Mouse (Mus musculus): ENCODE data around the gene Adamts13. TPM values are rescaled to one million over a fixed set of nuclear protein-coding genes. Genes with fewer than 3 reads are reported as not detected.

Adamts13 gene
- polyA plus RNA-seq (2017; shearing (Covaris generic)) = not detected

DNA sequence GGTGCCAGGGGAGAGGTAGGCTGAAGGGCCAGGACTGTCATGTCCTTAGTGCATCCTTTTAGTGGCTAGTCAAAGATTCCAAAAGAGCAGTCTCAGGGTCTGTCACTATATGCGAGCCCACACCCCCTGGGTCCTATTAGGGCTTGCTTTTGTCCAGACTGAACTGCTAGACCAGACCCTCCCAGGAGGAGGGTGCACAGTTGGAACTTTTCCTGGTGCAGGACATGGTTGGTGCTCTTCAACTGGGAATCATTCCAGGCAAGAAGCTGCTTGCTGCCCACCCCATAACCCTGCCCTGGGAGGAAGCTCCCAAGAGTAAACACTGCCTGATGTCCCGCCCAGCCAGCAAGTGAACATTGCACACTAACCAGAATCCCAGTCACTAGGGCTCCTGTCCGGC lies at the start of gene Adamts13:
TSS of gene Adamts13 (plus strand) at position 301 of the 400 bp plus-strand sequence.
- ATAC-seq = no peak

DNA sequence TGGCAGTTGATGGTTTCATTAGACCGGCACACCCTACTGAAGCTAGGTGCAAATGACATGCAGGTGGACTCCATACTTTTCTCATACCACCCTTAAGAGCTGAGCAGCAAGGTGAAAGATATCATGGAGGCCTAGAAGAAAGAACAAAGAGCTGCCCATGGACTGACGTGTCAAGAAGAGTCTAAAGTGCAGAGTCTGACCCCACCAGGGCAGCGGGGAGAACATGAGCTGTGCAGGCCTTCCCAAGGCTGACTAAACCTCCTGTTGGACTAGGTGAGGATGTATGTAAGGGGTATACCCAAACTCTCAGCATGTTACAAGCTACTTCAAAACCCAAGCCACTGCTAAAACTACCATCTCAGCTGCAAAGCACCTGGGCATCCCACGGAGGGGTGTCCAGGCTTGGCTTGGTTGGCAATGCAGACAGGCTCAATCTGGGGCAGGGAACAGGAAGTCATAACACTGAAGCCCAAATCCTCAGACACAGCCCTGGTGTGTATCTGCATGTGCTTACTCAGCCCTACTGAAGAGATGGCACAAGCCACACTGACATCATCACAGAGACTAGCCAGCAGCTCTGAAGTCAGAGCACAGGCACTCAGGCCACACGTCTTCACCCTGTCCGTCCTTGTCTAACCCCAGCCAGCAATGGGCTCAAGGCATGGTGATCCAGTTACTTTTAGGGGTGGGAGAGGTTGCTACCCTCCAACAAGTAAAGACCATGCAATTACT lies 45.3 kb upstream of the Adamts13 start:
- ATAC-seq = no peak

DNA sequence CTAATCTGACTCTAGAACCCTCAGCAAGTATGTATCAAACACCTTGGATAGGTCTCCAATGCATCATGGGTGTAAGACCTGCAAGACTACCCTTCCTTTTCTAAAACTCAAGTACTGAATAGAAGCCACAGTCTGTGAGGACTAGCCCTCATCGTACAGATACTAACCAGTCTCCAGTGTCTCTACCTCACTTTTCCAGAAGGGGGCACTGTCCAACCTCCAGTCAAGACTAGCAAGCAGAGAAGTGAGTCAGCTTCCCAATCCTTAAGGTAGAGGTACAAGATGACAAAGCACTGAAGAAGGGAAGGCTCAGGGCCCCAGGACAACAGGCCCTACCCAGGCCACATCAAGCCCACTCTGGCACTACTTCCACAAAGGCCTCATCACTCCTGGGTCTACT lies 42.8 kb upstream of the Adamts13 start:
- peak; percentile 33 for ATAC-seq

DNA sequence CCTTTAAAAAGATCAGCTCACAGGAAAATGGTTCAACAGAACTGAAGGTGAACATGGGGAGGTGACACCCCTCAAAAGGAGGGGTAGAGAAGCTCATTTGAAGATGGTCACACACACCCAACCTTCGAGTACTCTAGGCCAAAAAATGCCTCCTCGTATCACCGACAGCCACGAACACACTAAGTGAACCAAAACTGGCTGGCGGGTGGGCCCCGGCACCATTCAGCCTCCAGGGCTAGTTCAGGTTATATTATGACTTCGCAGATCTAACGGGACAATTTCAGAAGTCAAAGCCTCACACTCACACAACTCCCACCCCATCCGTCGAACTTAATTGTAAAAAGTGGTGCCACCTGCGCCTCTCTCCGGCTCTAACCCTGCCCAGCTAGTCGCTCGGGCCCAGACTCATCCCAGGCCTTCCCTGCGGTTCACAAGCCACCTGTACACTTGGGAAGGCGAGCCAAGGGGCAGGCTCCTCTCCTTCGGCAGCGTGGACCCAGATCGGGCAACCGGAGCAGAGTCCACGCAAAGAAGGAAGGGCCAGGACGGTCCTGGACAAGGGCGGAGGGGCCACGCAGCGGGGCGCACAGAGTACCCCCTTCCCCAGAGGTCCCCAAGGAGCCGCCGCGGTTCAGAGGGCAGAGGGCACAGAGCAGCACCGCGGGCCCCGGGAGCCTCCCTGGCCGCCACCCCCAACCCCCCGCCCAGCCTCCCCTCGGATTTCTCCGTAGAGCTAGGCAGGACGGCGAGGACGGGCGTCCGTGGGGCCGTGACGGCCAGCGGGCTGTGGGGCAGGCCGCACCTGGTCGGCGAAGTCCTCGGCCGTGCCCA lies 40.5 kb upstream of the Adamts13 start:
- ATAC-seq = no peak

DNA sequence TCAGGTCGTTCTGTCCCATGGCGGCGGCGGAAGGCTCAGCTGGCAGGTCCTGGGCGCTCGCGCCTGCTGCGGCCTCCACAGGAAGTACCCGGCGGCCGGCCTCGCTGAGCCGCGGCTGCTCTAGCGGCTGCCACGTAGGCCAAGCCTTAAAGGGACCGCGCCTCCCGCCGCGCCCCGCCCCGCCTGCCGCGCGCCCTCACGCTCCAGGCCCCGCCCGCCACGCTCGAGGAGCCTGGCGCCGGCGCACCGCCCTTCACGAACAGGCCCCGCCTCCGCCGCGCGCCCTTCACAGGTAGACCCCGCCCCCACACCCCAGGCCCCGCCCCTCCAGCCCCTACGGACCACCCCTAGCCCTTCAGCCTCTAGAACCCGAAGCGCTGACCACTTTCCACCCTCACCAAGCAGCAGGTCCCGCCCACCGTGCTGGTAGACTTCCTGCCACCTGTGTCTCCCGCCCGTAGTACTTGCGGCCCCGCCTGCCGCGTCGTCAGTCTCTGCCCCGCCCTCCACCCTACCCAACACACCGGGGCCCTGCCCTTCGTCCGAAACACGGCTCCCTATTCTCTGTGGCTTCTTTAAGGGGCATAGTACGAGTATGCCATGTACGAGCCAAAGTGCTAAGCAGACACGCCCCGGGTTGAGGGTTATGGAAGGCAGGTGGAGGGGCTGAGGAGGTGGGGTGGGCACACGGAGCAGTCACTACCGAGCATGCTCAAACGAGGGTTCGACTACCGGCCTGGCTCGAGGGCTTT lies 39.7 kb upstream of the Adamts13 start, which contains the start of the genes Surf4 and Stkld1:
TSS of gene Surf4 (minus strand) at position 625 of the 752 bp plus-strand sequence.
TSS of gene Stkld1 (plus strand) at position 744 of the 752 bp plus-strand sequence.
- ATAC-seq = peak; percentile 76

DNA sequence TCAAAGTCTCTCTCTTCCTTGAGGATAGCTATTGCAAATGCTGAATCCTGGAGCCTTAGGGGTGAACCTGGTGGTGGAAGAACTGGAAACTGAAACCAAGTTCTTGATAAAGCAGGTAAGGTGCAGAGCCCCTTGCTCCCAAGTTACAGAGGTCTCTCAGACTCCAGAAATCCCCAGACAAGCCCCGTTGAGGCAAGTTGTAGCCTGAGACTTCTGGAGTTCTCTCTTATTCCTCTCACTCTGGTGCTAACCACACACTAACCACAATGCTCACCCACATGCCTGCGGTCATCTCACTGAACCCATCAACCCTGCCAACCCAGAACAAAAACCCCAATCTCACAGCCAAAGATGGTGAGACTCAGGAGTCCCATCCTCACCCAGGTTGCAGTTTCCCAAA lies 37.9 kb upstream of the Adamts13 start:
- ATAC-seq = no peak

DNA sequence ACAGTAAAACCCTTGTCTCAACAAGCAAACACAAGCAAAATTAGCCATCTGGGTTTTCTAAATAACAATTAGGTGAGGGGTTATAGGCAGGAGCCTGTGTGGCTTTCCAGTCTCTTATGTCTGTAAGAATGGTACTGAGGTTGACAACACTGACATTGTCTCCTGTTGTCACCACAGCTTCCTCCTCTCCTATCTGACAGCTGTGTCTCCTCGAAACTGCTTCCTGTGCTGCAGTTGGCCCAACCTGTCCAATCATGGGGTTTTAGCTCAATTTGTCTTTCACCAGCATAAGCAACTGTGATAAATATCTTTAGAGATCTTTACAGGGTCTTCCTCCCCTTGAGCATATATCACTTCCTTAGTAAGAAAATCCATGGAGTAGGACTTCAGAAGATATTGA lies 36.8 kb upstream of the Adamts13 start:
- ATAC-seq = peak; percentile 36

DNA sequence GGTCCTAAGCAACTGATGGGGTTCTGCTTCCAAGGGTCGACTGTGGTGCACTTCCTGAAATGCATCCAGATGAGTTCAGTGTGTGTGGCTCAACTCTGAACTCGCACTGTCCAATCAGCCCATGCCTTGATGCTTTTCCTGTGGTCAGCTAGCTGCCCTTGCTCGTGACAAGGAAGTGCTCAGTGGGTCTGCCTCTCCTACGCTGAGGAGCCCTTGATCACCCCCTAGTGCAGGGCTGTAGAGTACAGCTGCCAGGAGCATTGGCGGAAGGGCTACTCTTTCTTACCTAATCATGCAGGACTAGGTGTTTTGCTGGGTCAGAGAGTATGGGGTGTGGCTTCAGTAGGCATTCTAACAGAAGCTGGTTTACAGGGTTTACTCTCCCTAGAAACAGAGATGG lies 31.7 kb upstream of the Adamts13 start:
- no peak for ATAC-seq

DNA sequence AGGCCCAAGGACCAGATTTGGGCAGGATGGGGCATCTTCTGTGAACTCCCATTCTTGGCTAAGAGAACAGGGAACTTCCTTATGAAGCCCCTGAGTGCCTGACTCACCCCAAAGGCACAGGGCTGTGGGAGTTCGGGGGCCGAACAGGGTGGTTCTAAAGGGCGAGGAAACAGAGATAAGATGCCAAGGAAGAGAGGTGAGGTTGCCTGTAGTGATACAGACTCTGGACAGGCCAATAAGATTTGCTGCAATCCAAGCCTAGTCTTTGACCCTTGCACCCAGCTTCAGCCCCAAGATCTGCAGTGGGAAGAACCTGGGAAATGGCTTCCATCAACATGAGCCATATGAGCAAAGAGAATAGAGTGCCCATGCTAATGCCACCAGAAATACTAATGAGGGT lies 30.0 kb upstream of the Adamts13 start:
- ATAC-seq = no peak

DNA sequence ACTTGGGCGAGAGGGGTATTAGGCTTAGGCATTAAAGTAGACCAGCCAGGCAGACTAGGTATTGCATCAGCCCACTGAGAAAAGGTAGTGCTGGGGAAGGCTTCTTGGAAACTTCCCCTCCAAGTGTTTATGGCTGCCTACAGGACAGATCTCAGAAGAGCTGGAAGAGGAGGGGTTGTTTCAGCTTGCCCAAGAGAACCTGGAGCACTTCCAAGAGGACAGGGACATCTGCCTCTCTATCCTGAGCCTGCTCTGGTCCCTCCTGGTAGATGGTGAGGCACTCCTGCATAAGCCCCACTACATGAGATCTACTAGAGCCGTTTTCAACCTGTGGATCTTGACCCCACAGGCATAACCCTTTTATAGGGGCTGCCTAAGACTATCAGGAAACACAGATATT lies 22.8 kb upstream of the Adamts13 start:
- ATAC-seq = no peak

DNA sequence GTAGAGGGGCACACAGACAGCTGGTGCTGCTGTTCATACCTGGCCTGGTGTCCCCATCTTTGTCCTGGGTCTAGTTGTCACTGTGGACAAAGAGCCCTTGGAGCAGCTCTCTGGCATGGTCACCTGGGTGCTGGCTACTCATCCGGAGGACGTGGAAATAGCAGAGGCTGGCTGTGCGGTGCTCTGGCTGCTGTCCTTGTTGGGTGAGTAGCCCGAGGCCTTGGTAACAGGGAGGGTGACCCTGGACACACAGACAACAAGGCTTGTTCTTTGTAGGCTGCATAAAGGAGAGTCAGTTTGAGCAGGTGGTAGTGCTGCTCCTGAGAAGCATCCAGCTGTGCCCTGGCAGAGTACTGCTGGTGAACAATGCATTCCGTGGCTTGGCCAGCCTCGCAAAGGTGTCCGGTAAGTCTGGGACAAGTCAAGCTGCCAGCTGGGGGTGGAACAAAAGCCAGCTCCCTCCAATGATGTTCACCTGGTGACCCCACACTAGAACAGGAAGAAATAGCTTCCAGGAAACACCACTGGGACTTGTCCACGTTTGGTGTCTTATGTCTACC lies 21.8 kb upstream of the Adamts13 start:
- no peak for ATAC-seq

DNA sequence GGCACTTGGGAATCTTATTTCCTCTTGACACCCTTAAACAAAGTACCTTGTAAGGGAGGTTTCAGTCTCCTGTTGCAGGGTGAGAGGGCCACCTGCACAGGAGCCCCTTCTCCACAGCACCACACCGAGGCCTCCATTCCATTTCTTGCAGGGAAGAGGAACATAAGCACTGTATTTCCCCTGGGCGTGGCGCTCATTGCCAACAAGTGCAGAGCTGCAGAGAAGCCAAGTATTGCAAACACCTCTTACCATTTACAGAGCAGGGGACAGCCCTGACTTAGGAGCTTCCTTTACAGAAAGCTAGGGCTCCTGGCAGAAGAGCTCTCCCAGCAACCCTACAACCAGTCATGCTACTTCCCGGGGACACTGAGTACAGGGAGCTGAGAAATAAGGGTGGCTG lies 21.0 kb upstream of the Adamts13 start:
- no peak for ATAC-seq

DNA sequence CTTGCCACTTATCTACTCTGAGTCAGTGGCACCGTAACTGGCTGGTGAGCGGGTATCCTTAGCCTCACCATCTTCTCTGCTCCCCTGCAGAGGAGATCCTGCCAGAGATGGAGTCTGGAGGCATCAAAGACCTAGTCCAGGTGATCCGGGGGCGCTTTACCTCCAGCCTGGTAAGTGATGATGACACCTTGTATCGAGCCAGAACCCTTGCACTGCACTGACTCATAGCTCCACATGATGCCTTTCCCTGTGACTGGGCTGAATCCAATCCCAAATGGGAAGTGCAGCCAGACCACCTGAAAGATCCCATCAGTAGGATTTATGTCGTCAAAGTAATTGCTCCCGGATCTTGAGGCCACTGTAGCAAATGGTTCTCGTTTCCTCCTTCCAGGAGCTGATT lies 20.4 kb upstream of the Adamts13 start:
- no peak for ATAC-seq

DNA sequence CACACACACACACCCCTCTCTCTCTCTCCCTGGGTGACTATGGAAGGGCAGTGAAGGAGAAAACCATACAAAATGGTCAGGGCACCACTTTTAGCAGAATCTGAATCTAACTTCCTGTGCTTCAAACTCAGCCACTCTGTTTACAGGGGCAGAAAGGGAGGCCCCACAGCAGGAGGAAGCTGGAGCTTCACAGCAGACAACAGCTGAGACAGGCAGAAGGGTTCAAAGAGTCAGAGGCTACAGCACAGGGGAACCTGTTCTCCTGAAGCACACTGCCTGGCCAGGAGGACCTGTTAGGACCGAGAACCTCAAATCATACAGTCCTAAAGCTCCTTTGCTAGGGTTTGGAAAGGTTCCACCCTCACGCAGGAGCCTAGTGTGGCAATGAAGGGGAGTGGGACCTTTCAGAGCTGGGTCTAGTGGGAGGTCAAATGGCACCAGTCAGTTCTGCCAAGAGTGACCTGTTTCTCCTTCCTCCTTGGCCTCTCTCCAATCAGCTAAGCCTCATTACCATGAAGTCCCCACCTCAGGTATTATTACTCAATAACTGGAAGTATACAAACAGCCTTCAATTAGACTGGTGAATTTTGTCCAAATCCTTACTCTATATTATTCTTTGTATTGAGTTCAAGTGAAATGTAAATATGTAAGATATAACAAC lies 18.4 kb upstream of the Adamts13 start:
- ATAC-seq = no peak

DNA sequence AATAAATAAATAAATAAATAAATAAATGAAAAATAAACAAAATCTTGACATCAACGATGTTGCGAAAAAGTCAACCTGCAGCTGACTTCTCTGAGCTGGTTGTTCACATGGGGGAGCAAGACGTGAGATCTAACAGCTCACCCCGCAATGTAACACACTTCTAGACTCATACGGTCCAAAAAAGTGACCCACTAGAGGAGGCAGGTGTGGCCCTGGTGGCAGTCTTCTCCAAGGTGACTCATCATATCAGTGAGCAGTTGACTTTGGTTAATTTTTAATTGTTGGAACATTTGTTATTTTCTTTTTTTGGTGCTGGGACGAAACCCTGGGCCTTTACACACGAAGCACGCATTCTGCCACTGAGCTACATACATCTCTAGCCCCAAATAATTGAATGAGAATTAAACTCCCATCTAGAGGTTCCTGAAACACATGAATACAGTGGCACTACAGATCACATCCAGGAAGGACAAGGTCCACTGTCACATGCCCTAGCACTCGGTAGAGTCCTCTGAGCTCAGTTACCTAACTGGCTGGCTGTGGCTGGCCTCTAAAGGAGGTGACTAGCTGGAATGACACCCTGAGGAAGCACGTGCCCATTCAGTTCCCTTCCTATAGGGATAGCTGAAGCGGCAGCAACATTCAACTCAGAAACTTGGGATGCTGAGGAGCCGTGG lies 16.3 kb upstream of the Adamts13 start:
- ATAC-seq = no peak

DNA sequence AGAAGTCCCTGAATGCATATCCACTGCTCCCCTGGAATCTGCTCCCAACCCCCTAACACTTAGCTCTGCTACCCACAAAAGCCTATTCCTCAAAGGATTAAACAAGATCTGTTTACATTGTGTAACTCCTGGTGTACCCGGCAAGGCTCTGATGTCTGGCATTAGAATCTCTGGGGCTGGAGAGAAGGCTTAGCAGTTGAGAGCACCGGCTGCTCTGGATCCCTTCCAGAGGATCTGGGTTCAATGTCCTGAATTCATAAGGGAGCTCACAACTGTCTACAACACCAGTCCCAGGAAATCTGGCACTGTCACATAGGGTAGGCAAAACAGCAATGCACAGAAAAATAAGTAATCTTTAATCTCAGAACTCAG lies 15.7 kb upstream of the Adamts13 start:
- ATAC-seq = no peak

DNA sequence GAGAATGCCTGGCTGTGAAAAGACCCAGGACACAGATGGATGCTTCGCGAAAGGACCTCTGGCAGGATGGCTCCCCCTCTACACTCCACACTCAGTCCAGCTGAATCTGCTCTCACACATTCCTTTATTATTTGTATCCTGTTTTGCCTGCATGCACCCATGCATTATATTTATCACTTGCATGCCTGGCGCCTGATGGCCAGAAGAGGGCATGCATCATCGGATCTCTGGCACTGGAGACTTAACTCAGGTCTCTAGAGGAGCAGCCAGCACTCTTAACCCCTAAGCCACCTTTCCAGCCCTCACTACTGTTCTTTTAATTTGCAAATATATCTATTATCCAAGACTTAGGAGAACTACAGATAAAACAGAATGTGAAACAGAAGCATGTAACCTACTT lies 12.5 kb upstream of the Adamts13 start:
- ATAC-seq = no peak

DNA sequence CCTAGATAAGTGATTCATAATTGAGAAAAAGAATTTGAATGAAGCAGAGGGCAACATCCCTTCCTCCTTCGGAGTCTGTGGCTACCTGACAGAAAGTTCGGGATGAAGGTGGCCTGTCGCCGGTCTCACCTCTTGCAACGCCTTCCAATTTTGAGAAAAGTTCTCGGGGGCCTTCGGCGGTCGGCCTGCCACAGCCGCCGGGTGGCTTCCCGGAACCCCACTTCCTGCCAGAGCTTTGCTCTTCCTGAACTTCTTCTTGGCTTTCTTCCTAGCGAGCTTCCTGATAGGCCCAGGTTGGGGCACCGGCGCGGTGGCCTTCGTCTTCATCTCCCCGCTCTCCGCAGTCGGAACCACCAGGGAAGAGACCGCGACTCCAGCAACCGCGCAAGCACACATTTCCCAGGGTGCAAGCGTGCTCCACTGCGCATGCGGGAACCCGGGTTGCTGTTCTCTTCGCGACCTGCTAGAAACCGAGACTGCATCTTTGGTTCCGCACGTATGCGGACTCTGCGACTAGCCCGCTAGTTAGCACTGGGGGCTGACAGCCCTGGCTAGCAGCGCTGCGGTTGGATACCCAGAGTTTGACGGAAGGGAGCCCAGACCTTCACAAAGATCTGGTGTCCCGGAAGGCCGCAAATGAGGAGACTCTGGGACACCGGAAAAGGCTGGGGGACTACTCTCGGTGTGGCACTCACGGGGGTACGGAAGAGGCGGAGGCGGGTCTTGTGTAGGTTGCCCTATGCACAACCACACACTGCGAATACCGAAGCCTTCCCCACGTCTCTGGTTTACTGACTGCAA lies 9.1 kb upstream of the Adamts13 start, which contains the start of gene Rexo4:
TSS of gene Rexo4 (minus strand) at position 464 of the 801 bp plus-strand sequence.
- peak; percentile 89 for ATAC-seq

DNA sequence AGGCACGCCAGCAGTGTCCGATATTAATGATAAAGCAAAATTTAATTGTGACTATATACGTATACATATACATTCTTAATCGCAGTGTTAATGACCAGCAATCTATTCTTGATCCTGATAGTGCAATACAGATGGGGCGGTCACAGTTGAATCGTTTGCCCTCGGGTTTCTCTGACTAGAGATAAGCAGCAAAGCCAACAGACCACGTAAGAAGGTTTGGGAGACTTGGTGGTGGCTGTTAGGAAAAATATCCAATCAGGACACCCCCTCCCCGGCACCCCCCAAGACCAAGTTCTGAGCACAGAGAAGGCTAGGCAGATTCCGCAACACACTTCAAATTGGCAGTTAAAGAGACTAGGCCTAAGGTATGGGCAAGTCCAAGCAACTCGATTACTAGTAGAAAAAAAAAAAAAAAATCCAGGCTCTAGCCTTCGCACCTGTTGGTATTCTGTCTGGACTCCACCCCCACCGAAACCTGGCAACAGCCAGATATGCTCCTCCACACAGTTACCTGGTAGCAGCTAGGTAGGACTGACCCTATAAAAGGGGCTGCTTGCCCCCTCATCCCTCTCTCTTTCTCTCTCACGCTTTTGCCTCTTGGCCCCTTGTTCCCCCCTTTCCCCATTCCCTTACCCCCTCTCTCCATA lies 8.4 kb upstream of the Adamts13 start:
- no peak for ATAC-seq

DNA sequence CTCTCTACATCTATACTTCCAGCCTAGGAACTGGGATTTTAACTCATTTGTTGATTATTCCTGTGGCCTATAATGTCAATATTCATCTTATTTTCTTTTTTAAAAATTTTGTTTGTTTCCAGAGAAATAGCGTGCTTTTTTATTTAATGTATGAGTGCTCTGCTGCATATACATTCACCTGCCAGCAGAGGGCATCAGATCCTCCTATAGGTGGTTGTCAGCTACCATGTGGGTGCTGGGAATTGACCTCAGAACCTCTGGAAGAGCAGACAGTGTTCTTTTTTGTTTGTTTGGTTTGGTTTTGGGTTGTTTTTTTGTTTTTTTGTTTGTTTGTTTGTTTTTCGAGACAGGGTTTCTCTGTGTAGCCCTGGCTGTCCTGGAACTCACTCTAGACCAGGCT lies 6.0 kb upstream of the Adamts13 start:
- no peak for ATAC-seq
